Mouse (Mus musculus): Measurements from ENCODE around the gene Vrk2.

The Vrk2 gene

GRCm38 (mm10) chr11:26537816-26538215 lies 56.0 kb downstream of the Vrk2 start:
- no peak for DNase-seq

- DNase-seq = no peak
Measured at GRCm38 (mm10) chr11:26533828-26534119, 60.0 kb downstream of the Vrk2 start.

DNA sequence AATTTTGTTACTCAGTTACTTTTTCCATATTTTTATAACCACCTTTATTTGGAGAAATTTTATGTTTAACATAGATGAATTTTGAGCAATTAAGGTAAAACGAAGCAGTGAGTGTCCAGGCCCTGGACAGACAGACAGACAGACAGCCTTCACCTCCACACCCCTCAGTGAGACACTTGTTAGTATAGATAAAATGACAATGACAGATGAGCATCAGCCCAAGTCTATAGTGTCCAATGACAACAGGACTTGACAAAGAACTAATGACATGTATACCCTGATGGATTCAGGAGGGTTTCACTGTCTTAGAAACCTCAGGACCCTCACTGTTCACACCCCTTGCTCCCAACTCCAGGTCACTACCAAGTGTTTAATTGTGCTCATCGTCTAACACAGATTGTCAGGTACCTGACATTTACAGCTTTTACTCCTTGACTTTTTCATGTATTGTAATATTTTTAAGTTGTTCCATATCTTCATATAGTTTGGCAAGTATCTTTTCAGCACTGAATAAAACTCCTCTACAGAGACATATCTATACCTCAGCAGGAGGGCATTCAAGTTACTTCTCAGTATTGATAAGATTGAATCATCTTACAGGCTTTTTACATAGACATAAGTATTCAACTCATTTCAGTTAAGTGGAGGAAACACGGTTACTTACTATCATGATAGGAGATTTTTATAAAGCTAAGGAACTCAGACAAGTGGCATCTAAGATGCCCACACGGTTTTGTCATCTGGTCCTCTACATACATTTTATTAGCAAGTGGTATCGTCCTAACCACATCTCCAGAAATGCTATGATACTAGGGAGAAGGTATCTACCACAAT lies 60.6 kb downstream of the Vrk2 start:
- no peak for DNase-seq

DNA sequence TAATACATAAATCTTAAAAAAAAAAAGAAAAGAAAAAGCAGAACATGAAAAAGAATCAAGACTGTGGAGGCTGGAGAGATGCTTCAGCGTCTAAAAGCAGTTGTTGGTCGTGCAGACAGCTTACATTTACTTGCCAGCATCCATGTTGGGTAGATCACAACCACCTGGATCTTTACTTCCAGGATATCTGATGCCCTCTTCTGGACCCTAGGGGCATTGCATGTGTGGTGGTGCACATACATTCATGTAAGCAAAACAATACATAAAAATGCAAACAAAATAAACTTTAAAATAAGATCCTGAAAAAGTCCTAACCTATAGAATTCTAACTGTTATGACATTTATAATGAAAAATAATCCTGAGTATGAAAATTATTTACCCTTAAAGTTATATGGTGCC lies 66.9 kb downstream of the Vrk2 start:
- DNase-seq = no peak

DNA sequence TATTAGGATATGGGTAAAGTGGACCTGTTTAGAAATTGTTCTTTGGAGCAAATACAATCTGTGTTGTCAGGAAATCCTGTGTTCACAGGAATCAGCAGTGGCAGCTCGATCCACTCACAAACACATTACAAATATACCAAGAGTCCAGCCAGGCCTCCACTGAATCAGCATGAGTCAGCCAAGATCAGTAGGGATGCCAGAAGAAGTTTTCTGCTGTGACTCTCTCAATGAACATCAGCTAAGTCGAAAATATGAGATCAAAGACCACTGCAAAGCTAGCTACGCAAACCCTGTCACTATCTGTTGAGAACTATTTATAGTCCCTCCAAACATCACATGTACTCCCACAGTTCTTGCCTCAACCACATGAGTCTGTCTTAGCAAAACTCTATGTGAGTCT lies 74.8 kb downstream of the Vrk2 start:
- no peak for DNase-seq

DNA sequence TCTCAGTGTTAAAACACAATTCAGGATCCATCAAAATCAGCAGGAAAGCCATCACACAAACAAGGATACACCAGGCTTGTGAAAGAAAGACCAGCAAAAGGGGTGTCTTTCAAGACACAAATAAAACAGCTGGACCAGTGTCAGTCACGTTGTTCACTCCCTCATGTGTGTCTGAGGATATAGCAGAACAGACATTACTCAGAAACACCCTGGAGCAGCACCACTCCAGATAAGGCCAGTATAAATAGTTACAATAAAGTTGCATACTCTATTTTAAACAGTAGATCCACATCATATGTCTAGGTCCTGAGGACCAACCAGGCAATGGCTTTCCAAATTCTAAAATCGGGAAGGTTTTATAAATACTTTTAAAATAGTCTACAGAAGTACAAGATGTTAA lies 77.7 kb downstream of the Vrk2 start:
- no peak for DNase-seq

DNA sequence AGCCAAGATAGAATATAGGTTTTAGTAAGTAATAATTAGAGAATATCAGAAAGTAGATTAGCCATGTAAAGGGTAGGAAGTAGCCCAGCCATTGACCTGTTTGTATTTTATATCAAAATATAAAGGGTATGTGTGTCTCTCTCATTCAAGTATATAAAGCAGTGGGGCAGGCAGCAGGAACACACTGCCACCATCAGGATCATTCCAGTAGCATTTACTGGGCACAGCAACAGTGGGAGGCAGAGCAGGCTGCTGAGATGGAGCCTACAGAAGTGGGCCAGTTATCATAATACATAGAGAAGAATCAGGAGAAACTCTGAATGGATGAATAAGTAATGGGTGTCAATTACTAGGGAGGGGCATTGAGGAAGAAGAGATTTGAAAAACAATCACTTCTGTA lies 80.1 kb downstream of the Vrk2 start:
- DNase-seq = no peak

DNA sequence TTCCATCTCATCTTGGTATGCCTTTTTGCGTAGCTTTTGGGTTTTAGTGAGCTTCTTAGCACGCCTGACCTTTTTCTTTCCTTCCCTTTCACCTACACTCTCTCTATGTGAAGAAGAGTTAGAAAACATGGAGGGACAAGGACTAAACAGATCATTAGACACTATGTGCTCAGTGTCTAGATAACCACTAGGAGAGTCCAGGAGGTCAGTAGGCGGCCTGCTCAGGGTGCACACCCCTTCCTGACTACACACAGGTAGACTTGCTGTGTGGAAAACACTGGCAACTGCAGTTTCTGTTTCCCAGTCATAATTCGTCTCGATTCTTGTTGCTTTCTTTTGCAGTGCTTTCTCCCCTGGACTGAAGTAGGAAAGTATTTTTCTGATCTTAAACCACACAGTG lies 97.8 kb downstream of the Vrk2 start:
- no peak for DNase-seq

- peak; percentile 6 for DNase-seq
Measured at GRCm38 (mm10) chr11:26489761-26490466, 103.9 kb downstream of the Vrk2 start.

- no peak for DNase-seq
Measured at GRCm38 (mm10) chr11:26481691-26482242, 112.0 kb downstream of the Vrk2 start.

- DNase-seq = no peak
Measured at GRCm38 (mm10) chr11:26477037-26477739, 116.6 kb downstream of the Vrk2 start.

DNA sequence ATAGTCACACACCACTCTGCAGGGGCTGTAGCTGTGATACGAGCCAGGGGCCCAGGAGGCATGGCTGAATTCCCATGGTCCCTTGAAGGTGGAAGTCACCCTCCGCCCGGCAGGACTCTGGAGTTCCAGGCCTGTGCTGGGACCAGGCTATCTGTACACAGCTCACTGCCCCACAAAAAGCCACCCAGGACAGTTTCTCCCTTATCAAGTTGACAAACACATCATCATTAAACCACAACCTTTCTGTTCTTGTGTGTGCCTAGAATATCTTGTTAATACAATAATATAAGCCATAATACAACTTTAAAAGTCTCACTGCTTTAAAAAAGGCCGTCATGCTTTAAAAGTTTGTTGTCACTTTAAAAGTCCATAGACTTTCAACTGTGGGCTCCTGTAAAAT lies 139.7 kb downstream of the Vrk2 start:
- no peak for DNase-seq

GRCm38 (mm10) chr11:26452693-26453092 lies 141.1 kb downstream of the Vrk2 start:
- DNase-seq = no peak

- no peak for DNase-seq
Measured at GRCm38 (mm10) chr11:26451228-26451627, 142.6 kb downstream of the Vrk2 start.

DNA sequence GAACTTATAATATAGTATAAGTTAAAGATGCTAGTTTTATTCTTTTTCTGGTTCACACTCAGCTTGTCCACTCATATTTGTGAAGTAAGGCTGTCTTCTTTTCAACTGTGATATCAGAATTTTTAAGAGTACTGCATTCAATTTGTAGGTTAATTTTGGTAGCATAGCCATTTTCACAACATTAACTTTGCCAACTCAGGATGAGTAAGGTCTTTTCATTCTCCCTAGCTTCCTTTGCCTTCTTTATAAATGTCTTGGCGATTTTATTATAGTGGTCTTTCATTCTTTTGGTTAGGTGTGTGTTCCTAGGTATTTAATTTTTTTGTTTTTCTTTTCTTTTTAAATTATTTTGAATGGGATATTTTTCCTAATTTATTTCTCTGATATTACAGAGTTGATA lies 143.2 kb downstream of the Vrk2 start:
- no peak for DNase-seq

- no peak for DNase-seq
Measured at GRCm38 (mm10) chr11:26449789-26450188, 144.0 kb downstream of the Vrk2 start.

DNA sequence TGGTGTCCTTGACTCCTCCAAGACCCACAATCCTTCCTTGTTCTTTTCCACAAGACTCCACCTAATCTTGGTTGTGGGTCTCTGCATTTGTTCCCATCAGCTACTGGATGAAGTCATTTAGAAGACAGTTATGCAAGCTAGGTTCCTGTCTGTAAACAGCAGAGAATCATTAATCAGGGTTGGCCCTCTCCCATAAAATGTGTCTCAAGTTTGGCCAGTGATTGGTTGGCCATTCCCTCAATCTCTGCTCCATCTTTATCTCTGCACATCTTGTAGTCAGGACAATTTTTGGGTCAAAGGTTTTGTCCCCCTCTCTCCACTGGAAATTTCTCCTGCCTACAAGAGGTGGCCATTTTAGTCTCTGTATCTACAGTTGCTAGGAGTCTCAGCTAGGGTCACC lies 149.4 kb downstream of the Vrk2 start:
- DNase-seq = no peak

GRCm38 (mm10) chr11:26441121-26441520 lies 152.7 kb downstream of the Vrk2 start:
- no peak for DNase-seq

GRCm38 (mm10) chr11:26437818-26438217 lies 156.0 kb downstream of the Vrk2 start:
- no peak for DNase-seq

- DNase-seq = no peak
Measured at GRCm38 (mm10) chr11:26434229-26434628, 159.6 kb downstream of the Vrk2 start.

- DNase-seq = no peak
Measured at GRCm38 (mm10) chr11:26421472-26421871, 172.3 kb downstream of the Vrk2 start.

Data from right cerebral cortex, postnatal 14 days (tissue).